Mouse (Mus musculus): ENCODE data around the gene Myo1g. TPM values are rescaled to one million over a fixed set of nuclear protein-coding genes. Genes with fewer than 3 reads are reported as not detected.

The Myo1g gene
- polyA plus RNA-seq, 1 experiment from 2014 or later: 0.85 TPM

- TF ChIP-seq EP300 (optimal IDR thresholded peaks at IDR 0.05) (no peak), CTCF (IDR thresholded peaks at IDR 0.05; ENCODE audit: low read depth) (no peak)
- Histone ChIP-seq H3K27ac (replicated peaks) (no peak overlapping the region), H3K9ac (ENCODE audit: low read length) (no peak overlapping the region), H3K4me1 (replicated peaks; ENCODE audit: control insufficient read depth, insufficient read depth) (no peaks in the 10 kb centered on the region), H3K4me2 (replicated peaks; ENCODE audit: low read depth) (no peak overlapping the region), H3K9me3 (ENCODE audit: control insufficient read depth, low read length) (no peaks in the 10 kb centered on the region), H3K36me3 (ENCODE audit: control insufficient read depth, insufficient read depth, low read length) (no peaks in the 10 kb centered on the region), H3K4me3 (ENCODE audit: low read depth, low read length) (no peak overlapping the region), H3K27me3 (ENCODE audit: control insufficient read depth, insufficient read depth, low read length) (no peaks in the 10 kb centered on the region)
- WGBS: 96% methylated on average over 5 of the region's 5 CpGs
- ATAC-seq (ENCODE audit: low FRiP score, low TSS enrichment) (no peak), DNase-seq (ENCODE audit: low spot score) (no peak)
Observed at GRCm38 (mm10) chr11:6488041-6488684, 32.6 kb downstream of the Myo1g start.

- Histone ChIP-seq H3K4me1 (replicated peaks; ENCODE audit: control insufficient read depth, insufficient read depth) (no peaks in the 10 kb centered on the region), H3K4me3 (ENCODE audit: low read depth, low read length) (no peak overlapping the region), H3K9ac (ENCODE audit: low read length) (no peak overlapping the region), H3K4me2 (replicated peaks; ENCODE audit: low read depth) (no peak overlapping the region), H3K9me3 (ENCODE audit: control insufficient read depth, low read length) (no peaks in the 10 kb centered on the region), H3K27me3 (ENCODE audit: control insufficient read depth, insufficient read depth, low read length) (no peaks in the 10 kb centered on the region), H3K36me3 (ENCODE audit: control insufficient read depth, insufficient read depth, low read length) (no peaks in the 10 kb centered on the region), H3K27ac (replicated peaks) (no peak overlapping the region)
- WGBS: 47% methylated on average over 7 of the region's 7 CpGs
- DNase-seq (ENCODE audit: low spot score): no peak
- TF ChIP-seq CTCF (IDR thresholded peaks at IDR 0.05; ENCODE audit: low read depth): no peak
- TF ChIP-seq EP300 (optimal IDR thresholded peaks at IDR 0.05): no peak
- ATAC-seq (ENCODE audit: low FRiP score, low TSS enrichment): no peak
Observed at GRCm38 (mm10) chr11:6487496-6487895, 33.3 kb downstream of the Myo1g start.

GRCm38 (mm10) chr11:6486916-6487315 is 33.8 kb downstream of the Myo1g start:
- Histone ChIP-seq H3K27me3 (ENCODE audit: control insufficient read depth, insufficient read depth, low read length) (no peaks in the 10 kb centered on the region), H3K9ac (ENCODE audit: low read length) (no peak overlapping the region), H3K4me2 (replicated peaks; ENCODE audit: low read depth) (no peak overlapping the region), H3K36me3 (ENCODE audit: control insufficient read depth, insufficient read depth, low read length) (no peaks in the 10 kb centered on the region), H3K9me3 (ENCODE audit: control insufficient read depth, low read length) (no peaks in the 10 kb centered on the region), H3K4me3 (ENCODE audit: low read depth, low read length) (no peak overlapping the region), H3K4me1 (replicated peaks; ENCODE audit: control insufficient read depth, insufficient read depth) (no peaks in the 10 kb centered on the region), H3K27ac (replicated peaks) (no peak overlapping the region)
- DNase-seq (ENCODE audit: low spot score) (no peak), ATAC-seq (ENCODE audit: low FRiP score, low TSS enrichment) (no peak)
- no peak for TF ChIP-seq EP300 (optimal IDR thresholded peaks at IDR 0.05)
- WGBS: 78% methylated on average over 6 of the region's 6 CpGs

GRCm38 (mm10) chr11:6484244-6484959 is 36.4 kb downstream of the Myo1g start:
- ATAC-seq (ENCODE audit: low FRiP score, low TSS enrichment) (no peak), DNase-seq (ENCODE audit: low spot score) (no peak)
- no peak overlapping the region for H3K9ac ChIP-seq (ENCODE audit: low read length)
- WGBS: 51% methylated on average over 3 of the region's 3 CpGs
- no peak overlapping the region for H3K4me2 ChIP-seq (replicated peaks; ENCODE audit: low read depth)
- H3K27ac ChIP-seq (replicated peaks): no peak overlapping the region
- H3K36me3 ChIP-seq (ENCODE audit: control insufficient read depth, insufficient read depth, low read length): no peaks in the 10 kb centered on the region
- no peak for TF ChIP-seq EP300 (optimal IDR thresholded peaks at IDR 0.05)
- TF ChIP-seq CTCF (IDR thresholded peaks at IDR 0.05; ENCODE audit: low read depth): no peak
- H3K4me3 ChIP-seq (ENCODE audit: low read depth, low read length): no peak overlapping the region
- H3K4me1 ChIP-seq (replicated peaks; ENCODE audit: control insufficient read depth, insufficient read depth): no peaks in the 10 kb centered on the region
- H3K9me3 ChIP-seq (ENCODE audit: control insufficient read depth, low read length): no peaks in the 10 kb centered on the region
- no peaks in the 10 kb centered on the region for H3K27me3 ChIP-seq (ENCODE audit: control insufficient read depth, insufficient read depth, low read length)

- 72% methylated on average over 2 of the region's 2 CpGs for WGBS
Observed at GRCm38 (mm10) chr11:6483103-6483502, 37.7 kb downstream of the Myo1g start.

GRCm38 (mm10) chr11:6481669-6482185 is 39.0 kb downstream of the Myo1g start:
- ATAC-seq (ENCODE audit: low FRiP score, low TSS enrichment): no peak
- H3K27ac ChIP-seq (replicated peaks): no peak overlapping the region

More at GRCm38 (mm10) chr11:6483103-6483502, 37.7 kb downstream of the Myo1g start:
- Histone ChIP-seq H3K4me2 (replicated peaks; ENCODE audit: low read depth) (no peak overlapping the region), H3K36me3 (ENCODE audit: control insufficient read depth, insufficient read depth, low read length) (no peaks in the 10 kb centered on the region), H3K27me3 (ENCODE audit: control insufficient read depth, insufficient read depth, low read length) (no peaks in the 10 kb centered on the region), H3K27ac (replicated peaks) (no peak overlapping the region), H3K4me1 (replicated peaks; ENCODE audit: control insufficient read depth, insufficient read depth) (no peaks in the 10 kb centered on the region), H3K4me3 (ENCODE audit: low read depth, low read length) (no peak overlapping the region), H3K9me3 (ENCODE audit: control insufficient read depth, low read length) (no peaks in the 10 kb centered on the region), H3K9ac (ENCODE audit: low read length) (no peak overlapping the region)
- TF ChIP-seq EP300 (optimal IDR thresholded peaks at IDR 0.05) (no peak), CTCF (IDR thresholded peaks at IDR 0.05; ENCODE audit: low read depth) (no peak)
- no peak for ATAC-seq (ENCODE audit: low FRiP score, low TSS enrichment)
- DNase-seq (ENCODE audit: low spot score): no peak

More at GRCm38 (mm10) chr11:6481669-6482185, 39.0 kb downstream of the Myo1g start:
- no peak overlapping the region for H3K4me3 ChIP-seq (ENCODE audit: low read depth, low read length)
- no peaks in the 10 kb centered on the region for H3K36me3 ChIP-seq (ENCODE audit: control insufficient read depth, insufficient read depth, low read length)
- no peak overlapping the region for H3K4me2 ChIP-seq (replicated peaks; ENCODE audit: low read depth)
- DNase-seq (ENCODE audit: low spot score): no peak
- TF ChIP-seq CTCF (IDR thresholded peaks at IDR 0.05; ENCODE audit: low read depth) (no peak), EP300 (optimal IDR thresholded peaks at IDR 0.05) (no peak)
- H3K4me1 ChIP-seq (replicated peaks; ENCODE audit: control insufficient read depth, insufficient read depth): no peaks in the 10 kb centered on the region
- no peaks in the 10 kb centered on the region for H3K27me3 ChIP-seq (ENCODE audit: control insufficient read depth, insufficient read depth, low read length)
- 49% methylated on average over 6 of the region's 6 CpGs for WGBS
- no peaks in the 10 kb centered on the region for H3K9me3 ChIP-seq (ENCODE audit: control insufficient read depth, low read length)
- H3K9ac ChIP-seq (ENCODE audit: low read length): no peak overlapping the region

All from stomach, postnatal 0 days (tissue).